Mouse (Mus musculus): ENCODE results near the gene Arpc2.

Arpc2 gene

DNA sequence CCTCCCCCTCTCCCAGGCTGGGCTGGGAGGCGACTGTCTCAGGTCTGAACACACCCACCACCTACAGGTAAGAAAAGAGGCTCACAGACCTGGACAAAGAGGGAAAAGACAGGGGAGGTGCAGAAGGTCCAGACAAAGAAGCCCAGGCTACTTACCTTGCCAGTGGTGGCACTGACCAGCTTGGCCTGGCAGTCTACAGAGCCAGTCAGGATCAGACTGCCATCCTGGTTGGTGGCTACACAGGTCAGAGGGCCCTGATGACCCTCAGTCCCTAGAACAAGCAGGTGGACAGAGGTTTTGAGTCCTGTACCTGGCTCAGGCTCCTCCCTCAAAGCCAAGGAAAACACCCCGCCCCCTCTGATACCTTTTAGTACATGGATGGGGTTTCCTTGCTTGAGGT lies 45.5 kb downstream of the Arpc2 start:
- in situ Hi-C loops (cut with MboI, MseI): loop anchor here (5.0 to 25.0 kb wide), 2 partner anchors 69 to 106 kb away; partner anchors contain the start of genes Ctdsp1 (in 1 of the 2) and Slc11a1 (in 1 of the 2)

DNA sequence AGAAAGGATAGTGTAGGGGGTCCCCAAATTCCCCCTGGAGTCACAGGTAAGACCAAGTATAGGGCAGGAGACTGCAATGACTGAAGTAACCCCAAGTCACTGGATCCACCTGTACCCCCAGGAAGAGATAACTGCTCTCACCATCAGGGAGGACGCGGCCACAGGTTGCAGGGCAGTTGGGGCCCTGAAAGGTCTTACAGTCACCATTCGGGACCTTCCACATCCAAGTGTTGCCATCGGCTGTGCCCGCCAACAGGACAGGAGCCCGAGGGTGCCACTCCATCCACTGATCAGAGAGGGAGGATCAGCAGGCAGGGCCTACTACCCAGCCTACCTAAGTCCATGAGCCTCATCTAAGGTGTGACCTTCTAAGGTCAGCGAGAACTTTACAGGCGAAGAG lies 46.0 kb downstream of the Arpc2 start:
- in situ Hi-C loops (cut with MboI, MseI): loop anchor here (5.0 to 25.0 kb wide), 2 partner anchors 70 to 105 kb away; partner anchors contain the start of genes Ctdsp1 (in 1 of the 2) and Slc11a1 (in 1 of the 2)

DNA sequence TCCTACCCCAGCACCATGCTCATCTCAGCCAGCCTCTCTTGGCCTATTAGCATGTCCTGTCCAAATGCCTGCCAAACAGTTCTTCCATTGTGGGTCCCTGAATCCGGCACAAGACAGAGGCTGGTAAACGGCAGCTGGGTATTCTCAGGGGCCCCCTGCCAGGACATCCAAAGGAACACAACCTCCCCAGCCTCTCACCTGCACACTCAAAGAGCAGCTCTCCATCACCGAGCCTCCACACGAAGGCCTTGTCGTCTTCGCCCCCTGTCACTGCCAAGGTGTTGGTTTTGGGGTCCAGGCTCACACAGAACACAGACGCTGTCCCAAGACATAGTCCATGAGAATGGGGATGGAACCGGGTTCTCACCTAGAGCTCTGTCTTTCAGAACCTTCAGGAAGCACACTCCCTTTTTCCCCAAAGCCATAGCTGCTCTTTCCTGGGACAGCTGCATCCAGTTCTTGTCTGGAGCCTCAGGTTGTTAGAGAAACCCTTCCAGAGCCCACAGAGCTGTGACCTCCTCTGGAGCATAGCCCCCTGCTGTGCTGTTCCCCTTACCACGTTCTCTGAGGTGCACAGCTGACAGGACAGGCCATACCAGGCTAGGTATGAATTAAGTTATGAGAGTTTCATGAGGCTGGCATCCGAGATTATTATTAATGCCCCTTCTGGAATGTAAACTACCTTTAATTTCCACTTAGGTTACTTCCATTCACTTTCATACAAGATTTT lies 47.2 kb downstream of the Arpc2 start:
- in situ Hi-C loops (cut with MboI, MseI): loop anchor here (5.0 to 25.0 kb wide), 2 partner anchors 71 to 104 kb away; partner anchors contain the start of genes Ctdsp1 (in 1 of the 2) and Slc11a1 (in 1 of the 2)

DNA sequence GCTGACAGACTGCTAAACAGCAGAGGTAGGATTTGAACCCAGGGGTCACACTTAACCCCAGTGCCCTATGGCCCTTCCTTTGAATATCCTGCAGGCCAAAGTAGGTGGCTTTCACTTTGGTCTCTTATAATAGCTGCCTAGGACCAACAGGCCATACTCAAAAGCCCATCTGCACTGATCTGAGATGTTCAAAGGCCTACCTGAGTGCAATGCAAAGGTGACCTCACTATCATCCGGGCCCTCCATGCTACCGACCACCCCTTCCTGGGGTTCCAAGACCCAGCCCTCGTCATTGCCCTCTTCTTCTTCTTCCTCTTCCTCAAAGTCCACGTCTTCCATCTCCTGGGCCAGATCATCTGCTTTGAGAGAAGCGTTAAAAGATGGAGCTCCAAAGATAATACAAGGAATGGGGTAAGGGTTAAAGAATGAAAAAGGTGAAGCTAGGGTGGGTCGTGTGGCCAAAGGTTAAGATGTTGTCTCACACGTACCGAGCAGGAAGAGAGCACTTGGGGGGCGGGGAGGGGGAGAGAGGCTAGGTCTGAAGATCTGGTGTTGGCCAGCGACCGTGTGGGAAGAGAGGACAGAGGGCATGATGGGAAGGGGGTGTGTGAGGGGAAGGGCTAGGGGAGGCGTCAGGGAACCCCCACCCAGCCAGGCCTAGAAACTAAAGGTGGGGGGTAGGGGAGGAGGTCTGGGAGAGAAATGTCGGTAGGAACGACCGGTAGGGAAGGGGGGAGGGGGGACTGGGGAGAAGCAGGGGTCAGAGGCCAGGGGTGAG lies 48.0 kb downstream of the Arpc2 start:
- in situ Hi-C loops (cut with MboI, MseI): loop anchor here (5.0 to 25.0 kb wide), 2 partner anchors 72 to 103 kb away; partner anchors contain the start of genes Ctdsp1 (in 1 of the 2) and Slc11a1 (in 1 of the 2)

DNA sequence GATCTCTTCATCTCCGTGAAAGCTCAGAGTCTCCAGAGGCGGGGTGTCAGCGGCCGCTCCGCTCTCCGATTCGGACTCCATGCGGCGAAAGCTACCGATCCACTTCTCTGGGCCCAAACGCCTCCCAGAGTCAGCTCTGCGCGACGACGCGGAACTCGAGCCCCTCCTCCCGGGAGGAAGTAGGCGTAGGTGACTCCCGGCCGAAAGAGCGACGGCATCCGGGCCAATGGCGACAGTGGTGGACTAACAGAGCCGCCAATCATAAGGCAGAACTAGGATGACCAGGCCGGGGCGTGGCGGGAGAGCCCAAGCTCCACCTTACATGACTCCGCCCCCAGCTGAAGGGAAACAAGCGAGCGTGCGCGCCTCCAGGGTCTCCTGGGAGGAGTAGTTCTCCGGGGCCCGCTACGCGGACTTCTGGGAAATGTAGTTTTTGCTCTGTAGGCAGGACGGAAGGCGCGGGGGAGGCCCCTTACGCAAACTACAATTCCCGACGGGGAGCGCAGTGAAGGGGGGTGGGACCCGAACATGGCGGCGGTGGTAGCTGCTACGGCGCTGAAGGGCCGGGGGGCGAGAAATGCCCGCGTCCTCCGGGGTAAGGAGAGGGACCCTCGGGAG lies 48.8 kb downstream of the Arpc2 start, which contains the start of the genes Aamp and Pnkd:
Gene Aamp, minus strand, starts transcription at position 196 of the 618 bp plus-strand sequence.
Gene Pnkd, plus strand, starts transcription at position 388 of the 618 bp plus-strand sequence.
- in situ Hi-C loops (cut with MboI, MseI): loop anchor here (5.0 to 25.0 kb wide), 2 partner anchors 72 to 103 kb away; partner anchors contain the start of genes Ctdsp1 (in 1 of the 2) and Slc11a1 (in 1 of the 2)

DNA sequence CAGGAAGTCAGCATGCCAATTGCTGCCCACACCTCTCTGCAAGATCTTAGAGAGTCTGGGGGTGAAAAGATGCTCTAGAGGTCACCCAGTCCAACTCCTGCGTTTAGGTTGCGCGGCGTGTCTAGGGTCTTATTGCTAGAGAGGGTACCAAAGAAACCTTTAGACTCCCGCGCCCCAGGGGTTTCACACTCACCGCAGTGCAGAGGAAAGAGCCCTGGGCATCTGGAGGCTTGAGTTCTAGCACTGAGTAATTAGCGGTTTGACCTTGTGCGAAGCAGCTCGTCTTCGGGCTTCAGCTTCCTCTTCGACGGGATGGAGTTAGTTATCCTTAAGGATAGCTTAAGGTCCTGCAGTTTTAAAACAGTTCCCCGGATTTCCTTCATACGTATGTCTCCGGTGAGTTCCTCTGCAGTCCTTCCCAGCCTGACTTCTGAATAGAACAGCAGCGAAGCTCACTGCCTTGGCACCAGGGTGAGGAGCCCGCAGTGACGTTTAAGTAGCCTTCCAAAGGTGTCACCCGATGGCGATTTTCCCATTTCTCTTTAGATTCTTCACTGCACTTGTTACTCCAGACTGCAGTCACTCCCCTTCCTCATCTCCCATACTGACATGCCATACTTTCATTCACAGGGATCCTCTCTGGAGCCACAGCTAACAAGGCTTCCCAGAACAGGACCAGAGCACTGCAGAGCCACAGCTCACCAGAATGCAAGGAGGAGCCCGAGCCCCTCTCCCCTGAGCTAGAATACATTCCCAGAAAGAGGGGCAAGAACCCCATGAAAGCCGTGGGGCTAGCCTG lies 49.5 kb downstream of the Arpc2 start:
- in situ Hi-C loops (cut with MboI, MseI): loop anchor here in 1 of 2 experiments (25.0 kb wide), 1 partner anchor 102 kb away; the partner anchor contains the start of genes Ctdsp1 and Slc11a1

DNA sequence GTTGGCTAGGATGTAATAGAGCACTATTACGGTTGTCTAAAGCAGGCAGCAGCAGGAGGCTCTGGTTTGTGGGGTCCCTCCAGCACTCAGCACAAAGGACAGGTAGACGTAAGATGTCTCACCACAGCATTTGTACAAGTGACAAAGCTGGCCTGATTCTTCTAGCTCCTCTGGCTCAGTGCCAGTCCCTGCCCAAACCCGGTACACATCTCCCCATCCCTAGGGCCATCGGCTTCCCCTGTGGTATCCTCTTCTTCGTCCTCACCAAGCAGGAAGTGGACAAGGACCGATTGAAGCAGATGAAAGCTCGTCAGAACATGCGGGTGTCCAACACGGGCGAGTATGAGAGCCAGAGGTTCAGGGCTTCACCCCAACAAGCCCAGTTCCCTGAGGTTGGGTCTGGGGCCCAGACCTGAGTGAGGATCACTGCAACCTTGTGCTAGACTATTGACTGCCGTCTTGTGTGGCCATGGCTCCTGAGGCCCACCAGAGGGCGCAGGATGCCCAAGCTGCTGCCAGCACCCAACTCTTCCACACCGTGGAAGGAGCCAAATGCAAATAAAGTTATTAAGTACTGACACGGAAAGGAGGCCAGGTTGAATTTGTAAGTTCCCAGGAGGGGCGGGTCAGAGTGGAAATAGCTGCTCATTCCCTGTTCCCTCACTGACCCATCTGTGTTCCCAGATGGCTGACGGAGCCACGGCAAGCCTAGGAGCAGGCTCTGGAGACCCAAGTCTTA lies 51.2 kb downstream of the Arpc2 start:
- in situ Hi-C loops (cut with MboI, MseI): loop anchor here in 1 of 2 experiments (25.0 kb wide), 1 partner anchor 100 kb away; the partner anchor contains the start of genes Ctdsp1 and Slc11a1

DNA sequence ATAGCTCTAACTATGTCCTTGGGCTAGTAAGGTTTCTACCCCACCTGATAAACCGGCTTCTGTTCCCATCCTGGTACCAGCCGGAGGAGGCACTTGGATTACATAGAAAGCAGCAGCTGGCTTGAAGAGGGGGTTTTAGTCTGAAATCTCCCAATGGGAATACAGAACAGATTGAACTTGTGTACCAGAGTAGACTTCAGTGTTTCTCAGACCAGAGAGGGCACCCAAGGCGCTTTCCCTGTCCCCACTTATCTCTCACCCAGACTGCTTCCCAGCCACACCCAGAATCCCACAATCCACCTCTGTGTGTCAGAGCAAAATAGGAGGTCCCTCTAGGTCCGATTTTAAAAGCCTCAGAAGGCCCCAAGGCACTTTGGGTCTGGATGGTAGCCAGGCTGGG lies 52.4 kb downstream of the Arpc2 start:
- in situ Hi-C loops (cut with MboI, MseI): loop anchor here in 1 of 2 experiments (25.0 kb wide), 1 partner anchor 99 kb away; the partner anchor contains the start of genes Ctdsp1 and Slc11a1

DNA sequence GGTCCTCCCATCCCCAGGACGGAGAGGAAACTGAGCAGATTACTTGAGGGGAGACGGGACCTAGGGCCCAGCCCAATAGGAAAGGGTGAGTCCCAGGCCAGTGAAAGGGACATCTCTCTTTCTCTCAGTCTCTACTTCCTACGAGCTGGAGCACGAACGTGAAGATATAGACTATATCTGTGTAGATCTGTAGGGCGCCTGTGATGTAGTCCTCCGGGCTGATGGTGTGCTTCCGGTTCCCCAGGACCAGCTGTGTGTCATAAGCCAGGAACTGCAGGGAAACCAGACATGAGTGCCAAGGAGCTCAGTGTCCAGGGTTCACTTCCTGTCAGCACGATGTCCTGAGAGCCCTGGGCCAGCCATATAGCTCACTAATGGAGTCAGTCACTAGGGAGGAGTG lies 53.4 kb downstream of the Arpc2 start:
- in situ Hi-C loops (cut with MboI, MseI): loop anchor here in 1 of 2 experiments (25.0 kb wide), 1 partner anchor 98 kb away; the partner anchor contains the start of genes Ctdsp1 and Slc11a1

DNA sequence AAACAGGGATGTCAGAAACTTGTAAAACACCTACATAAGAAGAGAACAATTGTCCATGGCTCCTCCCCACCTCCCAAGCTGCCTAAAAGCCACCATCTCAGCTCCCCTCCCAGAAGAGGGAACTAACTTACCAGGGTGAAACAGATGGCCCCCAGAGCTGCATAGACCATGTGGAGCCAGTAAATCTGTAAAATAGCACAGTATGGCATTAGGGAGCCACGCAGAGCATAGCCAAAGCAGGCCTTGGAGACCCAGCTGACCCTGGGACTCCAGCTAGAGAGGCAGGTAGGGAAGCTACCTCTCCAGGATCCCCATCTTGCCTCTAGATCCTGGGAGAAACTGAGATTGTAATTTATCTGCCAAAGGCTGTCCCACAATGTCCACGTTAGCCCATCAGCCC lies 53.9 kb downstream of the Arpc2 start:
- in situ Hi-C loops (cut with MboI, MseI): loop anchor here in 1 of 2 experiments (25.0 kb wide), 1 partner anchor 98 kb away; the partner anchor contains the start of genes Ctdsp1 and Slc11a1

DNA sequence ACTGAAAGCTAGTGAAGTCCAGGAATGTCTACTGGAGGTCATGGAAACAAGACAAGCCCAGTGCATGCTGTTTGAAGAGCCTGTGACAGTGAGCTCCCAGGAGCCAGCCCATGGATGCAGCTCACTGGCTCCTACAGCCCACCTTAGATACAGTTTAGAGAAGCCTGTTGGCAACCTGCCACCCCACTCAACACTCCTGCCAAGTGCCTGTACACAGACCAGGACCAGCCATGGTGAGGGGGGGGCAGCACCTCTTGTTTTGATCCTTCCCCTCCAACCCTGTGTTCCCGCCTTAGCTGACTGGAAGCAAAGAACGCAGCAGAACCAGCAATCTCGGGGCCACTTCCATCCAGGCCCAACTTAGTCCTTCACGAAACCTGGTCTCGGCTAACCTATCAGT lies 54.3 kb downstream of the Arpc2 start:
- in situ Hi-C loops (cut with MboI, MseI): loop anchor here in 1 of 2 experiments (25.0 kb wide), 1 partner anchor 97 kb away; the partner anchor contains the start of genes Ctdsp1 and Slc11a1

DNA sequence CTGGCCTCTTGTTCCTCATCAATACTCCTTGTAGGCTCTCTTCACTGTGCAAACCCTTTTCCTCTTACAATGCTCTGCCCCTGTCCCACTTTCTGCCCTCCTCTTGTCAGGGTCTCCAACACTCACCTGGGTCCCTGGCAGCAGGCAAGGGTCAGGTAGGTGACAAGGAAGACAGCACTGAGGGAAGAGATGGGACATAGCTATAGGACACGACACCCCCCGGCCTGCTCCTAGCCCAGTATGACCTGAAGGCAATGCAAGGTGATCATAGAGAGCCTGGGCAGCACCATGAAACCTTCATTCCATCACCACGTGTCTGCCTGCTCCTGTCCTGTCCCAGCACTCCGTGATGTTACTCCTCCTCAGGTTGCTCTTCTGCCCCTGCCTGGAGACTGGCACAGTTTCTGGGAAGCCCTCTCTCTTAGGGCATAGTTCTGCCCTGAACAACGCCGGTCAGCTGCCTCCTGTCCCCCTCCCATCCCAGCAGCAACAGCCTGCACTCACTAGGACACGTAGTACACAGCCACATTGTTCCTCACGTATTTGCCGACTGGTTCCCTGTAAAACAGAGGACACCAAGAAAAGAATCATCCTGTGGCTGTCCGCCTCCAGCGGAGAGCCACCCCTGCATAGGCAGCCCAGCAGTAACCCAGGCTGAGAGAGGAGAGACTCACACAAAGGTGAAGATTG lies 56.6 kb downstream of the Arpc2 start:
- in situ Hi-C loops (cut with MboI, MseI): loop anchor here in 1 of 2 experiments (25.0 kb wide), 1 partner anchor 95 kb away; the partner anchor contains the start of genes Ctdsp1 and Slc11a1

DNA sequence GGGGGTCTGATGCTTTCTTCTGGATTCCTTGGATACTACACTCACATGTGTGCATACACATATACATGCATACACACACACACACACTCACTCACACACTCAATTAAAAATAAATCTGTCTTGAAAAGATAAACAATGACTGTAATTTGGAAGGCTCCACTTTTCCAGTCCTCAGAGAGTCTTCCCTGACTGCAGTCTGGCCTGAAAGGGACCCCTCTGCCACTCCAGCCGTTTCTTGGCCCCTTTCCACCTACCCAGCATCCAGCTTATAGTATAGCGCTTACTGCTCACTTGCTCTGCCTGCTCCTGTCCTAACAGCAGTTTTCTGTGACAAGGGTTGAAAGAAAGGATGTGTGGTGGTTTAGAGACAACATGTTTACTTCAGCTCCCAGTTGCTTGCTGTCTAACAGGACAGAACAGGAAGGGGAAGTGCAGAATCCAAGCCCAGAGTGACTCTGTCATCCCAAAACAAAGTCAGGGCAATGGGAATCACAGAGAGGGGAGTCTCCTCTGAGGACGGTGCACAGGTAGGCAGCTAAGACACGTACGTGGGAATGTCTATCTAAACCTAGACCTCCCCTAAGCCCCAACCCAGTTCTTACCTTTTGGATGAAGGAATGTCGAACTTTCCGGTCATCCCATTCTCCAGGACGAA lies 57.5 kb downstream of the Arpc2 start:
- in situ Hi-C loops (cut with MboI, MseI): loop anchor here in 1 of 2 experiments (25.0 kb wide), 1 partner anchor 94 kb away; the partner anchor contains the start of genes Ctdsp1 and Slc11a1

DNA sequence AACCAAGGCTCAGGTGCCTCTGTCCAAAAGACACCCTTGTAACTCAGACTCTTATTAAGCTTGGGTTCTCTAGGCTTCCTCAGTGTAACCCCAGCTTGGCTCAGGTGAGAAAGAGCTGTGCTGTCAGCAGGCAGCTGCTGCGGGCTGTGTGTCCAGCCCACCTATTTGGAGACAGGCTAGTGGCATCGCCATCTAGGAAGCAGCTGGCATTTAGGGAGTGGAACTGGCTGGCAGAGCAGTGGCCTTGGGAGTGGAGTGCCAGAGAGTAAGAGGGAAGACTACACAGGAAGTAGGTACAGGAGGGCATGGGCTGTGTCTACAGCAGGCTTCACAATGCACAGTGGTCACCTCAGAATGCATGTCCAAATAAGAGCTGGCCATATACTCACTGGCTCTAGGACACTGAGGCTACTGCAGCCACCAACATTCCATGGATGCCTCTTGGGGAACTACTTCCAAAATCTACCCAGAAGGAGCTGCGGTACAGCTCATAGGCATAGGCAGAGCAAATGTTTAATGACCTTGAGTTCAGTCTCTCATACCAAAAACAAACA lies 58.3 kb downstream of the Arpc2 start:
- in situ Hi-C loops (cut with MboI, MseI): loop anchor here in 1 of 2 experiments (25.0 kb wide), 1 partner anchor 93 kb away; the partner anchor contains the start of genes Ctdsp1 and Slc11a1

DNA sequence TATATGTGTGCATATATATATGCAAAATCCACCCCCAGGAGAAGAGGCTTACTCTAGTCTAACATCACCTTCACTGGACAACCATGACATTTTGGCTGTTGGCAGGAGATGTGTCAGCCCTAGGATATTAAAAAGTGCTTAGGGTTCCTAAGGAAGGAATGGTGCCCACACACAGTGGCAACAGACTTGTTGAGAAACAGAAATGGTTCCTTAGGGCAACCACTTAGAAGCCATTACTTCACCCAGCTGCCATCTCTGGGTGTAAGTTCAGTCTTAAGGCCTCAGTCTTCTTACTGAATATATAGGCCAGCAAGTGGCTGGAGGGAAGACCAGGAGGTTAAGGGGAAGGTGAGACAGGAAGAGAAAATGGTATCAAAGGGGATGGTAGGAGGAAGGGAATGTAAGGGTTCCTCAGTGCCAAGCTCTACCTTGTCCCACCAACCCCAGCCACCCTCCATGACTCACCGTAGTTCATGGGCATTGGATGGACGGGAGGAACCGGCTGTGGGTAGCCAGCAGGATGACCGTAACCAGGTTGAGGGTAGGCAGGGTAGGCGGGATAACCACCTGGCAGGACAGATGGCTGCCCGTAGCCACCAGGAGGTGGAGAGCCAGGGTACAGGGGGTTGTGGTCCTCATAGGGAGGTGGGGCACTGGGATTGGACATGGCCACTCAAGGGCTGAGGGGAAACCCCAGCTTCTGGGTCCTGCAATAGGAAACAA lies 59.0 kb downstream of the Arpc2 start:
- in situ Hi-C loops (cut with MboI, MseI): loop anchor here in 1 of 2 experiments (25.0 kb wide), 1 partner anchor 92 kb away; the partner anchor contains the start of genes Ctdsp1 and Slc11a1

DNA sequence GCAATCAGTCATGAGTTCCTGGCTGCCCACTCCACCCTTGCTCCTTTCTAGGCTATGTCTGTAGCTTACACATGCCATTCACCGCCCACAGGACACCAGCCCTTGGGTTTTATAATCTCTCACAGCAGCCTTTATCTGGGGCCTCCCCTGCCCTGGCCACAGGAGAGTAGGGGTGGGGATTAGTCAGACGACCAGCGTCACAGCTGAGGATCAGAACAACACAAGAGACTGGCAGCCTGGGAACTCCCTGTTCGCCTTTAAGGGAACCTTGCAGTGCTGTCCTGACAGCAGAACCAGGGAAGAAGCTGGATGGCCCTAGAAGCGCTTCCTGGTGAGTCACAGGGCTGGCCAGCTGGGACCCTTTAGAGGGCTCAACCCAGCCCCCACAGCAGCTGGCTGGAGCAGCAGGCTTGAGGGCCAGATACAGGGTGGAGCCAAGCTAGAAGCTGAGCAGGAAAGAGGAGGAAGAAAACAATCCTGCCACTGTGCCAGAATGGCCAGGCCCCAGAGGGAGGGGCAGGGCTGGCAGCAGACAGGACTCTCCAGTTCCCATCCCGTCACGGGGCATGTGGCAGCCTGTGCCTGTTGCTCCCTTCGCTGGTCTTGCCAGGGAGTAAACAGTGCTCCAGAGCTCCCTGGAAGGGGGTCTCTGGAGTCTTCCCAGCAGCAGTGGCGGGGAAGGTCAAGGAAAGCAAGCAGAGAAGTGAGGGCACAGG lies 59.7 kb downstream of the Arpc2 start:
- in situ Hi-C loops (cut with MboI, MseI): loop anchor here in 1 of 2 experiments (25.0 kb wide), 1 partner anchor 92 kb away; the partner anchor contains the start of genes Ctdsp1 and Slc11a1

Data from T-helper 17 cell (primary cell).